Mouse (Mus musculus) heart, postnatal 0 days (tissue): ENCODE results near the gene Nanp. TPM values are rescaled to one million over a fixed set of nuclear protein-coding genes. Genes with fewer than 3 reads are reported as not detected.

Experiments
- ATAC-seq: fragments of 200-750 bp; cut with Nextera tagmentation; 2 replicates; pipeline ENCODE4 v1.8.0; 2017; ENCODE audit warnings: low read depth, moderate number of reproducible peaks, moderate library complexity; ENCODE audit not compliant: insufficient read depth
- DNase-seq: peaks from one replicate; pipeline ENCODE4 v3.0.0-alpha.2; 2016; ENCODE audit warnings: low spot score
- H3K27ac ChIP-seq: fragments of 300-500 bp; sonication (generic); 2 replicates; pipeline ENCODE4 v1.5.1; 2014; ENCODE audit warnings: low read depth, mild to moderate bottlenecking
- H3K27me3 ChIP-seq: fragments of 300-500 bp; sonication (generic); 2 replicates; pipeline ENCODE4 v1.6.1; 2014; ENCODE audit warnings: low read length, mixed read lengths; ENCODE audit not compliant: control insufficient read depth, insufficient read depth
- H3K36me3 ChIP-seq: fragments of 300-500 bp; sonication (generic); replicated peaks from 2 replicates; pipeline ENCODE4 v1.6.1; 2014; ENCODE audit warnings: low read length, mixed read lengths; ENCODE audit not compliant: control insufficient read depth, insufficient read depth
- H3K4me1 ChIP-seq: fragments of 300-500 bp; sonication (generic); 2 replicates; pipeline ENCODE4 v1.6.1; 2014; ENCODE audit warnings: antibody characterized with exemption; ENCODE audit not compliant: control insufficient read depth, insufficient read depth
- H3K4me2 ChIP-seq: fragments of 300-500 bp; sonication (generic); 2 replicates; pipeline ENCODE4 v1.6.1; 2014; ENCODE audit warnings: low read depth, mild to moderate bottlenecking, low read length, moderate library complexity
- H3K4me3 ChIP-seq: fragments of 300-500 bp; sonication (generic); 2 replicates; pipeline ENCODE4 v1.5.1; 2014; ENCODE audit warnings: low read depth, low read length
- H3K9ac ChIP-seq: fragments of 300-500 bp; sonication (generic); replicated peaks from 2 replicates; pipeline ENCODE4 v1.6.1; 2014; ENCODE audit warnings: low read depth, low read length, mixed read lengths
- H3K9me3 ChIP-seq: fragments of 300-500 bp; sonication (generic); replicated peaks from 2 replicates; pipeline ENCODE4 v1.6.1; 2016; ENCODE audit warnings: low read length; ENCODE audit not compliant: control insufficient read depth
- CTCF ChIP-seq: IDR thresholded peaks from 2 replicates; pipeline ENCODE4 v1.5.1; 2016; ENCODE audit warnings: antibody characterized with exemption, control low read depth, low read depth
- EP300 ChIP-seq: IDR thresholded peaks from 2 replicates; pipeline ENCODE4 v1.6.1; 2016; ENCODE audit warnings: antibody characterized with exemption, low read depth
- WGBS: fragments of 180-500 bp; shearing (Covaris S2); extraction: QIAGEN DNeasy Blood & Tissue Kit; methylation state at CpG from one replicate; pipeline ENCODE4 v1.1.7; 2014; 5-methylcytosine and 5-hydroxymethylcytosine counted together
- polyA plus RNA-seq: library from polyadenylated mRNA; unstranded; fragments of >200 nt; fragmentation: Nextera tagmentation; extraction: Ambion mirVana; gene quantifications from 2 replicates; pipeline ENCODE4 v1.2.1, GENCODE M21; 2015
- total RNA-seq: library from RNA; depleted of rRNA; stranded (reverse); fragments of >200 nt; gene quantifications from 2 replicates; pipeline ENCODE4 v1.2.3, GENCODE M21; 2014; ENCODE audit warnings: low replicate concordance

The Nanp gene
- total and polyA plus RNA-seq, 2 experiments from 2014 or later = 9.3 to 11.7 TPM

GRCm38 (mm10) chr2:151006281-151006945 lies 32.8 kb downstream of the Nanp start:
- DNase-seq = no peak

GRCm38 (mm10) chr2:151004390-151004789 lies 34.8 kb downstream of the Nanp start:
- Histone ChIP-seq H3K4me1 (no peaks in the 10 kb centered on the region), H3K9ac (no peak overlapping the region), H3K27ac (peak overlapping the region; percentile 35; the same call in 1 of the 2 replicates), H3K9me3 (no peaks in the 10 kb centered on the region), H3K4me3 (no peak overlapping the region), H3K4me2 (no peak overlapping the region), H3K27me3 (peaks cover 20% of the 10 kb centered on the region; the same call in 1 of the 2 replicates), H3K36me3 (no peaks in the 10 kb centered on the region)
- TF ChIP-seq EP300 (no peak), CTCF (no peak)
- ATAC-seq = no peak
- 75% methylated on average over 10 of the region's 10 CpGs for WGBS
- DNase-seq = no peak

More at GRCm38 (mm10) chr2:151006281-151006945, 32.8 kb downstream of the Nanp start:
- no peak overlapping the region for H3K27ac ChIP-seq
- peaks cover 20% of the 10 kb centered on the region; the same call in 1 of the 2 replicates for H3K27me3 ChIP-seq
- no peak overlapping the region for H3K4me3 ChIP-seq
- no peak overlapping the region for H3K4me2 ChIP-seq
- WGBS = 73% methylated on average over 5 of the region's 5 CpGs
- TF ChIP-seq EP300 (no peak), CTCF (no peak)
- H3K9me3 ChIP-seq = no peaks in the 10 kb centered on the region
- H3K4me1 ChIP-seq = no peaks in the 10 kb centered on the region
- no peak for ATAC-seq
- no peak overlapping the region for H3K9ac ChIP-seq
- H3K36me3 ChIP-seq = no peaks in the 10 kb centered on the region

GRCm38 (mm10) chr2:151003796-151004195 lies 35.4 kb downstream of the Nanp start:
- ATAC-seq (no peak), DNase-seq (peak; percentile 46)
- no peaks in the 10 kb centered on the region for H3K4me1 ChIP-seq
- no peak overlapping the region for H3K4me2 ChIP-seq
- peaks cover 15% of the 10 kb centered on the region; the same call in 1 of the 2 replicates for H3K27me3 ChIP-seq
- TF ChIP-seq EP300 = no peak
- no peak for TF ChIP-seq CTCF
- no peaks in the 10 kb centered on the region for H3K9me3 ChIP-seq
- H3K27ac ChIP-seq = peak overlapping the region; percentile 35; the same call in 1 of the 2 replicates
- 66% methylated on average over 6 of the region's 6 CpGs for WGBS
- H3K36me3 ChIP-seq = no peaks in the 10 kb centered on the region
- H3K4me3 ChIP-seq = no peak overlapping the region
- H3K9ac ChIP-seq = no peak overlapping the region

GRCm38 (mm10) chr2:151001619-151002175 lies 37.5 kb downstream of the Nanp start:
- ATAC-seq = no peak
- Histone ChIP-seq H3K4me3 (no peak overlapping the region), H3K27ac (no peak overlapping the region), H3K36me3 (no peaks in the 10 kb centered on the region), H3K4me2 (no peak overlapping the region), H3K27me3 (no peaks in the 10 kb centered on the region), H3K9ac (no peak overlapping the region), H3K9me3 (no peaks in the 10 kb centered on the region), H3K4me1 (no peaks in the 10 kb centered on the region)
- TF ChIP-seq EP300 = no peak
- 0 out of 2 replicates have a peak, but pooled peaks have one; percentile 4 for TF ChIP-seq CTCF
- 53% methylated on average over 5 of the region's 5 CpGs for WGBS
- peak; percentile 24 for DNase-seq

GRCm38 (mm10) chr2:151000402-151001178 lies 38.6 kb downstream of the Nanp start:
- Histone ChIP-seq H3K27ac (no peak overlapping the region), H3K36me3 (no peaks in the 10 kb centered on the region), H3K9me3 (no peaks in the 10 kb centered on the region), H3K4me1 (no peaks in the 10 kb centered on the region), H3K27me3 (no peaks in the 10 kb centered on the region), H3K4me2 (no peak overlapping the region), H3K9ac (no peak overlapping the region), H3K4me3 (no peak overlapping the region)
- DNase-seq (peak; percentile 77), ATAC-seq (peak; percentile 83)
- WGBS = 51% methylated on average over 7 of the region's 7 CpGs
- peak; percentile 87 for TF ChIP-seq CTCF
- TF ChIP-seq EP300 = no peak
